Mouse (Mus musculus) retina, adult 2 months (tissue): ENCODE data around the gene Lrmda.

Source experiments
- DNase-seq: peaks from one replicate; pipeline ENCODE4 v3.0.0-alpha.2; 2012; ENCODE audit warnings: low read depth, low spot score

The Lrmda gene

GRCm38 (mm10) chr14:22710071-22710661, 690.7 kb downstream of the Lrmda start:
- peak; percentile 6 for DNase-seq

GRCm38 (mm10) chr14:22712388-22712787, 692.9 kb downstream of the Lrmda start:
- no peak for DNase-seq

- DNase-seq, result no peak
These were observed 696.3 kb downstream of the Lrmda start for GRCm38 (mm10) chr14:22715581-22716378.

- DNase-seq, result no peak
These were observed 700.5 kb downstream of the Lrmda start for GRCm38 (mm10) chr14:22719968-22720367.

GRCm38 (mm10) chr14:22721845-22722244, 702.3 kb downstream of the Lrmda start:
- DNase-seq, result no peak

GRCm38 (mm10) chr14:22727548-22727947, 708.0 kb downstream of the Lrmda start:
- no peak for DNase-seq

GRCm38 (mm10) chr14:22728611-22729223, 709.2 kb downstream of the Lrmda start:
- no peak for DNase-seq

- no peak for DNase-seq
These were observed 719.1 kb downstream of the Lrmda start for GRCm38 (mm10) chr14:22738603-22739002.

- DNase-seq, result no peak
These were observed 723.0 kb downstream of the Lrmda start for GRCm38 (mm10) chr14:22742527-22742926.

GRCm38 (mm10) chr14:22743264-22743663, 723.8 kb downstream of the Lrmda start:
- DNase-seq, result no peak

- no peak for DNase-seq
These were observed 725.2 kb downstream of the Lrmda start for GRCm38 (mm10) chr14:22744701-22745100.

- DNase-seq, result no peak
These were observed 725.9 kb downstream of the Lrmda start for GRCm38 (mm10) chr14:22745263-22745881.

GRCm38 (mm10) chr14:22745882-22746480, 726.5 kb downstream of the Lrmda start:
- no peak for DNase-seq

- no peak for DNase-seq
These were observed 728.3 kb downstream of the Lrmda start for GRCm38 (mm10) chr14:22747816-22748215.

GRCm38 (mm10) chr14:22750409-22750808, 730.9 kb downstream of the Lrmda start:
- no peak for DNase-seq

GRCm38 (mm10) chr14:22751290-22751689, 731.8 kb downstream of the Lrmda start:
- DNase-seq, result no peak

GRCm38 (mm10) chr14:22754633-22755032, 735.1 kb downstream of the Lrmda start:
- no peak for DNase-seq

- DNase-seq, result no peak
These were observed 738.0 kb downstream of the Lrmda start for GRCm38 (mm10) chr14:22757493-22757892.

- DNase-seq, result no peak
These were observed 739.7 kb downstream of the Lrmda start for GRCm38 (mm10) chr14:22759216-22759615.

GRCm38 (mm10) chr14:22759673-22760072, 740.2 kb downstream of the Lrmda start:
- no peak for DNase-seq

GRCm38 (mm10) chr14:22760241-22761039, 740.9 kb downstream of the Lrmda start:
- DNase-seq, result no peak
